Mouse (Mus musculus): ENCODE results near the gene Ric1. TPM values are rescaled to one million over a fixed set of nuclear protein-coding genes. Genes with fewer than 3 reads are reported as not detected.
"Not testable (repeated sequence)": the region's sequence is repeated elsewhere in the genome, so short reads cannot be mapped to it uniquely, and the experiment has no call there.

Ric1 gene
- total RNA-seq, 1 experiment, result 30.7 TPM

DNA sequence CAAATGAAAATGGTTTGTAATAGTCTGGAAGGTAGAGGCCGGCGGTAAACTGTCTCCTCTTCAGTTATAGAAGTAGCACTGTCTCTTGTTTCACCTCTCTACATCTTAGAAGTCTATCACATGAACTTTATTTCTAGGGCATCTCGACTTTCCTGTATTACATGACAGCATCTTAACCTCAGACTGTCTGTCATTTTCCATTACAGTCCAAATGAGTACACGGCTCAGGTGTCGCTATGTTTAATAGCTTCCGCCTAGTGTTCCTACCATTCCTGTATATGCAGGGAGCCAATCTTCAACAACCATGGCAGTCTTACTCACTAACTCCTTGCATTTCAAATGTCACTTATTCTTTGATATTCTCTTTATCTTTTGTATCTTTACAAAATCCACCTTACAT is 21.9 kb downstream of the Ric1 start:
- H3K4me1 ChIP-seq (ENCODE audit: control insufficient read depth in 2 of 2, insufficient read depth in 2 of 2, low read length in 2 of 2, poor library complexity in 1 of 2), result no peaks in the 10 kb centered on the region
- in situ Hi-C loops (cut with MboI; ENCODE audit: low sequenced_read_pairs in 2 of 2, unreplicated experiment in 2 of 2), result no loop called here
- H3K36me3 ChIP-seq (ENCODE audit: control insufficient read depth, insufficient read depth, low read length, poor library complexity, severe bottlenecking), result no peaks in the 10 kb centered on the region
- no peak overlapping the region for H3K27ac ChIP-seq (ENCODE audit: insufficient read depth, low read depth, low read length, poor library complexity, severe bottlenecking)
- H3K4me3 ChIP-seq (ENCODE audit: insufficient read depth in 1 of 2, low read depth in 1 of 2, low read length in 2 of 2, poor library complexity in 1 of 2, severe bottlenecking in 1 of 2), result no peak overlapping the region
- no peak overlapping the region for H3K9ac ChIP-seq (ENCODE audit: insufficient read depth, low read depth, low read length, poor library complexity, severe bottlenecking)
- no peak for TF ChIP-seq CHD2 (IDR thresholded peaks at IDR 0.05; ENCODE audit: low read depth, low read length)
- no peak for TF ChIP-seq ZNF384 (IDR thresholded peaks at IDR 0.05; ENCODE audit: low read depth, low read length)
- no peak for TF ChIP-seq MAFK (IDR thresholded peaks at IDR 0.05; ENCODE audit: insufficient read depth, low read depth, low read length)
- TF ChIP-seq HCFC1 (IDR thresholded peaks at IDR 0.05; ENCODE audit: borderline replicate concordance, insufficient read depth, low read length), result no peak
- no peak for TF ChIP-seq ZC3H11A (IDR thresholded peaks at IDR 0.05; ENCODE audit: borderline replicate concordance, low read depth, low read length)
- H3K9me3 ChIP-seq (ENCODE audit: control insufficient read depth, insufficient read depth, low read depth, low read length), result no peaks in the 10 kb centered on the region
- DNase-seq (ENCODE audit: low read depth, low spot score), result no peak

DNA sequence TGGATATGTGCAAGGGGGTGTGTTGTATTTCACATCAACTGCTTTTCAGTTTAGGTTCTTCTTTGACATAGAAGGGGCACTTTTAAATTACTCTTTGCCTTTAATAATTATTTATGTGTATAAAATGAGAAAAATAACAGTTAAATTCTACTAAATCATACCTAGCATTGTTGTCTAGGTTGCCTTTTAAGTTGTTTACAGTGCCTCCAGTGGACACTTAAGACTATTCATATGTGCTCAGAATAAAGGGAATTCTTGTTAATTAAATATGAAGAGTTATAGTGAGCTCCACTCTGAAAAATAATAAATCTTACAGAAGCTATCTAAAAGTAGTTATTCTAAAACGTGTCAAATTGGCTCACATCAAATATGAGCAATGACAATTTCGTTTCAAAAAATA is 28.5 kb downstream of the Ric1 start:
- H3K27ac ChIP-seq (ENCODE audit: insufficient read depth, low read depth, low read length, poor library complexity, severe bottlenecking), result no peak overlapping the region
- TF ChIP-seq ZC3H11A (IDR thresholded peaks at IDR 0.05; ENCODE audit: borderline replicate concordance, low read depth, low read length), result no peak
- TF ChIP-seq HCFC1 (IDR thresholded peaks at IDR 0.05; ENCODE audit: borderline replicate concordance, insufficient read depth, low read length), result no peak
- TF ChIP-seq MAFK (IDR thresholded peaks at IDR 0.05; ENCODE audit: insufficient read depth, low read depth, low read length), result no peak
- TF ChIP-seq ZNF384 (IDR thresholded peaks at IDR 0.05; ENCODE audit: low read depth, low read length), result no peak
- TF ChIP-seq CHD2 (IDR thresholded peaks at IDR 0.05; ENCODE audit: low read depth, low read length), result no peak
- H3K4me3 ChIP-seq (ENCODE audit: insufficient read depth in 1 of 2, low read depth in 1 of 2, low read length in 2 of 2, poor library complexity in 1 of 2, severe bottlenecking in 1 of 2), result no peak overlapping the region
- in situ Hi-C loops (cut with MboI; ENCODE audit: low sequenced_read_pairs in 2 of 2, unreplicated experiment in 2 of 2), result no loop called here
- no peak overlapping the region for H3K9ac ChIP-seq (ENCODE audit: insufficient read depth, low read depth, low read length, poor library complexity, severe bottlenecking)
- no peaks in the 10 kb centered on the region for H3K36me3 ChIP-seq (ENCODE audit: control insufficient read depth, insufficient read depth, low read length, poor library complexity, severe bottlenecking)
- H3K4me1 ChIP-seq (ENCODE audit: control insufficient read depth in 2 of 2, insufficient read depth in 2 of 2, low read length in 2 of 2, poor library complexity in 1 of 2), result no peaks in the 10 kb centered on the region
- no peaks in the 10 kb centered on the region for H3K9me3 ChIP-seq (ENCODE audit: control insufficient read depth, insufficient read depth, low read depth, low read length)
- no peak for DNase-seq (ENCODE audit: low read depth, low spot score)

DNA sequence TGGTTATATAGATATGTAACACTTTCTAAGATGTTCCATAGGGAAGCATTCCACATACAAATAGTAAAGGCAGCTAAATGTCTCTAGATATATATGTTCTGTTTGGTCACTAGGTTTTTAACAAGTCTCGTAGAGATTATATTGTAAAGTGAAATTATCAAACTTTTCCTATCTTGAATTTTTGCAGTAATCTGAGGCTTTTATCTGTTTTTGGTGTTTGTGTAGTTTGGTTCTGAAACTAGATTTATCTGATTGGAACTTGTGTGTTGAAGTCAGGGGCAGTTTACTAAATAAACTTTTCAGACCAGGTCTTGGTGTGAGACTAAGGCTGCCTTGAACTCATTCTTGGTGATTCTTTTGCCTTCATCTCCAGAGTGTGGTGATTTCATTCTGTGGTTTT is 29.0 kb downstream of the Ric1 start:
- no peaks in the 10 kb centered on the region for H3K4me1 ChIP-seq (ENCODE audit: control insufficient read depth in 2 of 2, insufficient read depth in 2 of 2, low read length in 2 of 2, poor library complexity in 1 of 2)
- TF ChIP-seq MAFK (IDR thresholded peaks at IDR 0.05; ENCODE audit: insufficient read depth, low read depth, low read length) (no peak), CHD2 (IDR thresholded peaks at IDR 0.05; ENCODE audit: low read depth, low read length) (no peak)
- no peak overlapping the region for H3K4me3 ChIP-seq (ENCODE audit: insufficient read depth in 1 of 2, low read depth in 1 of 2, low read length in 2 of 2, poor library complexity in 1 of 2, severe bottlenecking in 1 of 2)
- in situ Hi-C loops (cut with MboI; ENCODE audit: low sequenced_read_pairs in 2 of 2, unreplicated experiment in 2 of 2), result no loop called here
- H3K9me3 ChIP-seq (ENCODE audit: control insufficient read depth, insufficient read depth, low read depth, low read length), result no peaks in the 10 kb centered on the region
- H3K36me3 ChIP-seq (ENCODE audit: control insufficient read depth, insufficient read depth, low read length, poor library complexity, severe bottlenecking), result no peaks in the 10 kb centered on the region
- H3K9ac ChIP-seq (ENCODE audit: insufficient read depth, low read depth, low read length, poor library complexity, severe bottlenecking), result no peak overlapping the region
- no peak for DNase-seq (ENCODE audit: low read depth, low spot score)
- no peak overlapping the region for H3K27ac ChIP-seq (ENCODE audit: insufficient read depth, low read depth, low read length, poor library complexity, severe bottlenecking)

- H3K9me3 ChIP-seq (ENCODE audit: control insufficient read depth, insufficient read depth, low read depth, low read length); H3K4me3 ChIP-seq (ENCODE audit: insufficient read depth in 1 of 2, low read depth in 1 of 2, low read length in 2 of 2, poor library complexity in 1 of 2, severe bottlenecking in 1 of 2); H3K4me1 ChIP-seq (ENCODE audit: control insufficient read depth in 2 of 2, insufficient read depth in 2 of 2, low read length in 2 of 2, poor library complexity in 1 of 2); H3K36me3 ChIP-seq (ENCODE audit: control insufficient read depth, insufficient read depth, low read length, poor library complexity, severe bottlenecking); H3K9ac ChIP-seq (ENCODE audit: insufficient read depth, low read depth, low read length, poor library complexity, severe bottlenecking); DNase-seq (ENCODE audit: low read depth, low spot score); H3K27ac ChIP-seq (ENCODE audit: insufficient read depth, low read depth, low read length, poor library complexity, severe bottlenecking); in situ Hi-C loops (cut with MboI; ENCODE audit: low sequenced_read_pairs in 2 of 2, unreplicated experiment in 2 of 2): not testable (repeated sequence)
These were observed 29.9 kb downstream of the Ric1 start for GRCm38 (mm10) chr19:29551980-29552379.

DNA sequence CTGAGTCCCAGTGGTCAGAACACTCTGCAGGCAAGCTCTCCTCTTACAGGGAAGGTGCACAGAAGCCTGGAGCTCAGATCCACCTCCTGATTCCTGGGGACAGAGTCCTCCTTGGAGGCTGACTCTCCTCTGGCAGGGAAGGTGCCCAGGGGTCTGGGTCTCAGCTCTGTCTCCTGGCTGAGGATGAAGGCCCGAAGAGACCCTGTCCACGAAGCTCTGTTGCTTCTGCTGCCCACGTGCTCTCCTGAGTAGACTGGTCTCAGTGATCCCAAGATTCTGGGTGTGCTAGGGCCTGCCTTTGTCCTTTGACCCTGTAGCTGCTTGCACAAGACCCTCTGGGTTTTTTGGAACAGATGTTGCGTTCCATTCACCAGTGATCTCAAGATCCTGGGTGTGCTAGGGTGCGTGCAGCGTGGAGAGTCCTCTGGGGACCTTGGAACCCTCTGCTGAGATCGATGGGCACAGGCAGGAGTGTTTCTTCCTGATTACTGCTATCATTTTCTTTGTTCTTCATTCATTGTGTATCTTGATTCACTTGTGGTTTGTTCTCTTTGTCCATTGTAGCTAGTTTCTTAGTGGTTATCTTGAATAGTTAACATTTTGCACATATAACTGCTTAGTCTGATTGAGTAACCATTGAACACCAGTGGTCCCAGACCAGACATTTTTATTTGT is 35.2 kb downstream of the Ric1 start:
- H3K4me3 ChIP-seq (ENCODE audit: insufficient read depth in 1 of 2, low read depth in 1 of 2, low read length in 2 of 2, poor library complexity in 1 of 2, severe bottlenecking in 1 of 2); H3K9me3 ChIP-seq (ENCODE audit: control insufficient read depth, insufficient read depth, low read depth, low read length); H3K27ac ChIP-seq (ENCODE audit: insufficient read depth, low read depth, low read length, poor library complexity, severe bottlenecking); in situ Hi-C loops (cut with MboI; ENCODE audit: low sequenced_read_pairs in 2 of 2, unreplicated experiment in 2 of 2); H3K9ac ChIP-seq (ENCODE audit: insufficient read depth, low read depth, low read length, poor library complexity, severe bottlenecking); H3K36me3 ChIP-seq (ENCODE audit: control insufficient read depth, insufficient read depth, low read length, poor library complexity, severe bottlenecking); H3K4me1 ChIP-seq (ENCODE audit: control insufficient read depth in 2 of 2, insufficient read depth in 2 of 2, low read length in 2 of 2, poor library complexity in 1 of 2); DNase-seq (ENCODE audit: low read depth, low spot score): not testable (repeated sequence)

Measured in ES-E14 (cell line).